Mouse (Mus musculus) hindbrain, embryonic 13.5 days (tissue): Measurements from ENCODE around the gene Rufy3. TPM values are rescaled to one million over a fixed set of nuclear protein-coding genes. Genes with fewer than 3 reads are reported as not detected.

ENCODE experiments used
- ATAC-seq: fragments of 200-750 bp; cut with Nextera tagmentation; 2 replicates; pipeline ENCODE4 v1.8.0; 2017; ENCODE audit warnings: moderate TSS enrichment; ENCODE audit not compliant: low FRiP score
- H3K27ac ChIP-seq: fragments of 300-500 bp; sonication (generic); 2 replicates; pipeline ENCODE4 v1.5.1; 2015; ENCODE audit warnings: inconsistent platforms, mild to moderate bottlenecking, moderate library complexity
- H3K27me3 ChIP-seq: fragments of 300-500 bp; sonication (generic); 2 replicates; pipeline ENCODE4 v1.6.1; 2015; ENCODE audit warnings: mild to moderate bottlenecking, inconsistent platforms
- H3K36me3 ChIP-seq: fragments of 300-500 bp; sonication (generic); 2 replicates; pipeline ENCODE4 v1.6.1; 2015; ENCODE audit warnings: mild to moderate bottlenecking, inconsistent platforms
- H3K4me1 ChIP-seq: fragments of 300-500 bp; sonication (generic); replicated peaks from 2 replicates; pipeline ENCODE4 v1.6.1; 2015; ENCODE audit warnings: inconsistent platforms
- H3K4me2 ChIP-seq: fragments of 300-500 bp; sonication (generic); 2 replicates; pipeline ENCODE4 v1.6.1; 2015; ENCODE audit warnings: inconsistent platforms, mild to moderate bottlenecking, moderate library complexity
- H3K4me3 ChIP-seq: fragments of 300-500 bp; sonication (generic); 2 replicates; pipeline ENCODE4 v1.5.1; 2015; ENCODE audit warnings: mild to moderate bottlenecking, inconsistent platforms
- H3K9ac ChIP-seq: fragments of 300-500 bp; sonication (generic); 2 replicates; pipeline ENCODE4 v1.6.1; 2015; ENCODE audit warnings: mild to moderate bottlenecking, inconsistent platforms
- H3K9me3 ChIP-seq: fragments of 300-500 bp; sonication (generic); 2 replicates; pipeline ENCODE4 v1.6.1; 2016; ENCODE audit warnings: inconsistent platforms
- WGBS: fragments of 180-500 bp; shearing (Covaris S2); methylation state at CpG from one replicate; pipeline ENCODE4 v1.1.7; 2015; 5-methylcytosine and 5-hydroxymethylcytosine counted together
- polyA plus RNA-seq: library from polyadenylated mRNA; unstranded; fragments of >200 nt; fragmentation: Nextera tagmentation; extraction: Ambion mirVana; gene quantifications from 2 replicates; pipeline ENCODE4 v1.2.1, GENCODE M21; 2015

The Rufy3 gene
- polyA plus RNA-seq, 1 experiment from 2014 or later, result 299 TPM

- WGBS, result 94% methylated on average over 9 of the region's 9 CpGs
- Histone ChIP-seq H3K9ac (no peak overlapping the region), H3K27ac (no peak overlapping the region), H3K4me2 (no peak overlapping the region), H3K36me3 (no peaks in the 10 kb centered on the region), H3K9me3 (no peaks in the 10 kb centered on the region), H3K4me1 (no peaks in the 10 kb centered on the region; the same call in 1 of the 2 replicates), H3K27me3 (no peaks in the 10 kb centered on the region), H3K4me3 (no peak overlapping the region)
- ATAC-seq, result no peak
Measured at GRCm38 (mm10) chr5:88683706-88684105, 118.9 kb downstream of the Rufy3 start.

- H3K4me2 ChIP-seq, result no peak overlapping the region
- H3K9me3 ChIP-seq, result no peaks in the 10 kb centered on the region
- H3K27ac ChIP-seq, result no peak overlapping the region
- no peaks in the 10 kb centered on the region for H3K36me3 ChIP-seq
- H3K4me3 ChIP-seq, result no peak overlapping the region
- no peak overlapping the region for H3K9ac ChIP-seq
- H3K27me3 ChIP-seq, result no peaks in the 10 kb centered on the region
- WGBS, result 39% methylated on average over 3 of the region's 3 CpGs
- ATAC-seq, result no peak
- H3K4me1 ChIP-seq, result no peaks in the 10 kb centered on the region; the same call in 1 of the 2 replicates
Measured at GRCm38 (mm10) chr5:88684226-88684625, 119.4 kb downstream of the Rufy3 start.

GRCm38 (mm10) chr5:88685306-88685705 is 120.5 kb downstream of the Rufy3 start:
- 15% methylated on average over 6 of the region's 6 CpGs for WGBS
- no peak for ATAC-seq

DNA sequence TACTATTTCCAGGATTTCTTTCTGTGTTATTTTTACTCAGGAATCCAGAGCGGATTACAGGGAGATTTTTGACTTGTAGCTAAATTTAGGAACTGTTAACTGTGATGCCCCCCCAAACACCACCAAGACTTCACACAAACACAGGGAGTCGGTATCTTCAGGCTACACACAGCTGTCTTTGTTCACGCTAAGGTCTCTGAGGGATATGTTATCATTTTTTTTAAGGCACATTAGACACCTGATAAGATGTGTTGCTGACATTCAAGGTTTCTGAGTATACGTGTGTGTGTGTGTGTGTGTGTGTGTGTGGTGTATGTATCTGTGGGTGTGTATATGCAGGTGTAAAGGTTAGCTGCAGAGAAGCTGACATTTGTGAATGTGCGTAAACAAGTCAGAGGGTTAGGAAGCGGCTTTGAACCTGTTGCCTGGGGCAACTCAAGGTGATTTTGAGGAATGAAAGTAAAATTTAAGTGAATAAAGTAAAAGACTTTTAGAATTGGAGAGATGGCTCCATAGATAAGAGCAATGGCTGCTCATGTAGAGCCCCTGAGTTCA is 121.0 kb downstream of the Rufy3 start:
- Histone ChIP-seq H3K36me3 (no peaks in the 10 kb centered on the region), H3K9ac (no peak overlapping the region), H3K9me3 (no peaks in the 10 kb centered on the region), H3K4me3 (no peak overlapping the region), H3K27me3 (no peaks in the 10 kb centered on the region), H3K4me2 (no peak overlapping the region), H3K4me1 (no peaks in the 10 kb centered on the region; the same call in 1 of the 2 replicates), H3K27ac (no peak overlapping the region)
- 74% methylated on average over 6 of the region's 6 CpGs for WGBS
- no peak for ATAC-seq

More at GRCm38 (mm10) chr5:88685306-88685705, 120.5 kb downstream of the Rufy3 start:
- no peaks in the 10 kb centered on the region for H3K36me3 ChIP-seq
- no peak overlapping the region for H3K9ac ChIP-seq
- no peaks in the 10 kb centered on the region for H3K9me3 ChIP-seq
- no peak overlapping the region for H3K27ac ChIP-seq
- H3K4me3 ChIP-seq, result no peak overlapping the region
- no peak overlapping the region for H3K4me2 ChIP-seq
- no peaks in the 10 kb centered on the region; the same call in 1 of the 2 replicates for H3K4me1 ChIP-seq
- no peaks in the 10 kb centered on the region for H3K27me3 ChIP-seq

GRCm38 (mm10) chr5:88687996-88688406 is 123.2 kb downstream of the Rufy3 start:
- Histone ChIP-seq H3K4me2 (no peak overlapping the region), H3K9me3 (no peaks in the 10 kb centered on the region), H3K36me3 (no peaks in the 10 kb centered on the region), H3K27me3 (no peaks in the 10 kb centered on the region), H3K9ac (no peak overlapping the region), H3K4me1 (no peaks in the 10 kb centered on the region; the same call in 1 of the 2 replicates), H3K27ac (no peak overlapping the region), H3K4me3 (no peak overlapping the region)
- no peak for ATAC-seq
- WGBS, result 87% methylated on average over 8 of the region's 8 CpGs

GRCm38 (mm10) chr5:88688583-88689187 is 123.8 kb downstream of the Rufy3 start:
- H3K4me3 ChIP-seq, result no peak overlapping the region
- no peak overlapping the region for H3K4me2 ChIP-seq
- H3K9me3 ChIP-seq, result no peaks in the 10 kb centered on the region
- H3K9ac ChIP-seq, result no peak overlapping the region
- WGBS, result 86% methylated on average over 15 of the region's 15 CpGs
- no peaks in the 10 kb centered on the region for H3K27me3 ChIP-seq
- H3K27ac ChIP-seq, result no peak overlapping the region
- no peaks in the 10 kb centered on the region for H3K36me3 ChIP-seq
- no peaks in the 10 kb centered on the region; the same call in 1 of the 2 replicates for H3K4me1 ChIP-seq
- ATAC-seq, result 0 out of 2 replicates have a peak, but pooled peaks have one; percentile 25

- WGBS, result 80% methylated on average over 3 of the region's 3 CpGs
- H3K4me1 ChIP-seq, result no peaks in the 10 kb centered on the region; the same call in 1 of the 2 replicates
- H3K4me3 ChIP-seq, result no peak overlapping the region
- no peaks in the 10 kb centered on the region for H3K9me3 ChIP-seq
- no peak for ATAC-seq
- no peaks in the 10 kb centered on the region for H3K27me3 ChIP-seq
- no peak overlapping the region for H3K4me2 ChIP-seq
- no peaks in the 10 kb centered on the region for H3K36me3 ChIP-seq
- H3K27ac ChIP-seq, result no peak overlapping the region
- no peak overlapping the region for H3K9ac ChIP-seq
Measured at GRCm38 (mm10) chr5:88689279-88689938, 124.6 kb downstream of the Rufy3 start.

DNA sequence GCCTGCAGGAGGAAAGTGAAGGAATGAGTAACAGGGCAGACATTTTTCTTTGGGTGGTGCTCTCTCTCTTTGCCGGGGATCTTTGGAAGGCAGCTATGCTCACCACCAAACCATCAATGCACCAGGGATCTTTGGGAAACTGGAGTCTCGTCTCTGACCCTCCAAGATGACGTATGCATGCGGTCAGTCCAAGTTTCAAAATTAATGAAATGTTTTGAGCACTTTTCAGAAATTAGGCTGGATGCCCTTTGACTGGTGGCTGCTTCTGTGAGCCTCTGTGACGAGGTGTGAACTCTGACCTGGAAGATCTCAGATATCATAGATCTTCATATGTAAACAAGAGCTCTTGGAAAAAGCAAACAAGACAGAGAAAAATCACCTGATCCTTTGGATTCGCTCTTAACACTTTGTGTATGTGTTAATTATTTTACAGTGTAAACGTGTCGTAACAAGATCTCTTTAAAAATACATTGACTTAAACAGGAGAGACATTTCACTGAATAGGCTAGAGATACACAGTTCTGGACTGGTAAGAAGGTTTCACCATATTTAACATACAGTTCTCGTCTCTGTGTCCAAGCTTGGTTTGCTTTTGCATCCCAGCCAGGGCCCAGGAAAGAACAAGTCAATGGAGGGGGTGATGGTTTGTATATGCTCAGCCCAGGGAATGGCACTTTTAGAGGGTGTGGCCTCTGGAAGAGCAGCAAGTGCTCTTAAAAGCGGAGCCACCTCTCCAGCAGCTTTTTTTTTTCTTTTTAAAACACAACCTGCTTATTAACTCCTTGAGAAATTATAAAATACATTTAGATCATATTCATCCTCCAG is 126.1 kb downstream of the Rufy3 start:
- no peaks in the 10 kb centered on the region for H3K4me1 ChIP-seq
- 81% methylated on average over 10 of the region's 10 CpGs for WGBS
- H3K9me3 ChIP-seq, result no peaks in the 10 kb centered on the region
- H3K27ac ChIP-seq, result no peak overlapping the region
- no peaks in the 10 kb centered on the region for H3K27me3 ChIP-seq
- no peak overlapping the region for H3K9ac ChIP-seq
- no peak for ATAC-seq
- H3K4me2 ChIP-seq, result no peak overlapping the region
- H3K4me3 ChIP-seq, result no peak overlapping the region
- no peaks in the 10 kb centered on the region for H3K36me3 ChIP-seq

GRCm38 (mm10) chr5:88691506-88692095 is 126.8 kb downstream of the Rufy3 start:
- Histone ChIP-seq H3K4me3 (no peak overlapping the region), H3K4me1 (no peaks in the 10 kb centered on the region), H3K36me3 (no peaks in the 10 kb centered on the region), H3K9me3 (no peaks in the 10 kb centered on the region), H3K27ac (no peak overlapping the region), H3K27me3 (no peaks in the 10 kb centered on the region), H3K4me2 (no peak overlapping the region), H3K9ac (no peak overlapping the region)
- ATAC-seq, result no peak
- 82% methylated on average over 6 of the region's 6 CpGs for whole genome bisulfite sequencing

- H3K4me3 ChIP-seq, result no peak overlapping the region
- H3K27me3 ChIP-seq, result no peaks in the 10 kb centered on the region
- H3K9me3 ChIP-seq, result no peaks in the 10 kb centered on the region
- WGBS, result 94% methylated on average over 4 of the region's 4 CpGs
- H3K4me1 ChIP-seq, result no peaks in the 10 kb centered on the region
- H3K9ac ChIP-seq, result no peak overlapping the region
- H3K27ac ChIP-seq, result no peak overlapping the region
- ATAC-seq, result no peak
- H3K4me2 ChIP-seq, result no peak overlapping the region
- no peaks in the 10 kb centered on the region for H3K36me3 ChIP-seq
Measured at GRCm38 (mm10) chr5:88692586-88692985, 127.7 kb downstream of the Rufy3 start.

DNA sequence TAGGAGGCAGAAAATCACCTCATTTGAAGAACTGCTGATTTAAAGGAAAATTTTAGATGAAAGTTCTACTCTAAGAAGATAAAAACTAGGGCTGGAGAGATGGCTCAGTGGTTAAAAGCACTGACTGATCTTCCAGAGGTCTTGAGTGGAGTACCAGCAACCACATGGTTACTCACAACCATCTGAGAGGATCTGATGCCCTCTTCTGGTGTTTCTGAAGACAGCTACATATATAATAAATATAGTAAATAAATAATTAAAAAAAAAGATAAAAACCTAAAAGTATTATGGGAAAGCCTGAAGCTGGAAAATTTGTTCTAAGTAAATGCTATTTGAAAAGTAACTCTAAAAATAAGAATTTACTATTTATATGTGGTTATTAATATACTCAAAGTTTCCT is 128.2 kb downstream of the Rufy3 start:
- Histone ChIP-seq H3K27me3 (no peaks in the 10 kb centered on the region), H3K36me3 (no peaks in the 10 kb centered on the region)
- ATAC-seq, result no peak

GRCm38 (mm10) chr5:88697291-88697690 is 132.5 kb downstream of the Rufy3 start:
- no peaks in the 10 kb centered on the region for H3K27me3 ChIP-seq
- no peaks in the 10 kb centered on the region for H3K9me3 ChIP-seq
- no peaks in the 10 kb centered on the region for H3K4me1 ChIP-seq
- H3K9ac ChIP-seq, result no peak overlapping the region
- H3K4me3 ChIP-seq, result no peak overlapping the region
- H3K36me3 ChIP-seq, result no peaks in the 10 kb centered on the region
- 73% methylated on average over 5 of the region's 5 CpGs for WGBS
- no peak for ATAC-seq
- no peak overlapping the region for H3K27ac ChIP-seq
- H3K4me2 ChIP-seq, result no peak overlapping the region

More for the DNA sequence above, 128.2 kb downstream of the Rufy3 start:
- Histone ChIP-seq H3K9ac (no peak overlapping the region), H3K4me2 (no peak overlapping the region), H3K4me1 (no peaks in the 10 kb centered on the region), H3K27ac (no peak overlapping the region), H3K4me3 (no peak overlapping the region), H3K9me3 (no peaks in the 10 kb centered on the region)
